Mouse (Mus musculus): ENCODE measurements around the gene Amotl2.

Amotl2 gene

DNA sequence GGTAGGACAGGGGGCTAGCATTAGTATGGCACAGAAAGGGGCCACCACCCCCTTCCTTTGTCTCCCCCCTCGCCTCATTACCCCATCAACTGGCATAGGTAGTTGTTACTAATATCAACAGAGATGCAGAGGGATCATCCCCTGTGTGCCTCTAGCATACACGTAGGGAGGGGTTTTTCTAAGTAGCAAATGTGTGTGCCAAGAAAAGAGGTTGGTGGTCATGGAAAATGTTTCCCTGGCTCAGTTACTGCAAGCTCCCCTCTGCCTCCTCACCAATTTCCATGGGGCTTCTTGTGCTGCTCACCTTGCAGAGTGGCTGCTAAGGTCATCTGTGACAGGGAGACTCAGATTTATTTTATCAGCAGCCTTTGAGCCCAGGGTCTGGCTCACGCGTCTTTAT is 2.6 kb downstream of the Amotl2 start:
- no peak for DNase-seq (ENCODE audit: low spot score in 2 of 2)

DNA sequence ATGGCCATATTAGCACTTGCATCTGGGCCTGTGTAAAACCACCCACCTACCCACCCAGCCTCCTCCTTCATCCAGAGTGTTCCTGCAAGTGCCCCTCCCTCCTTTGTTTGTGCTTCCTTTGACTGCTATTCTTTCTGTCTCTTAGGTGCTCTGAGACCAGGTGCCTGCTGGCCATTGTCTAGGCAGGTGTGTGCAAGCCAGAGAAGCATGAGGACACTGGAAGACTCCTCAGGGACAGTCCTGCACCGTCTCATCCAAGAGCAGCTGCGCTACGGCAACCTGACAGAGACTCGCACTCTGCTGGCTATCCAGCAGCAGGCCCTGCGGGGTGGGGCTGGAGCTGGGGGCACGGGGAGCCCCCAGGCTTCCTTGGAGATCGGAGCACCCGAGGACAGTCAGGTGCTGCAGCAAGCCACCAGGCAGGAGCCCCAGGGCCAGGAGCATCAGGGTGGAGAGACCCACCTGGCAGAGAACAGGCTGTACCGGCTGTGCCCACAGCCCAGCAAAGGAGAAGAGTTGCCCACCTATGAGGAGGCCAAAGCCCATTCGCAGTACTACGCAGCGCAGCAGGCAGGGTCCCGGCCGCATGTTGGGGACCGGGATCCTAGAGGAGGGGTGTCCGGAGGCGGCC is 3.6 kb downstream of the Amotl2 start:
- no peak for DNase-seq (ENCODE audit: low spot score in 2 of 2)

DNA sequence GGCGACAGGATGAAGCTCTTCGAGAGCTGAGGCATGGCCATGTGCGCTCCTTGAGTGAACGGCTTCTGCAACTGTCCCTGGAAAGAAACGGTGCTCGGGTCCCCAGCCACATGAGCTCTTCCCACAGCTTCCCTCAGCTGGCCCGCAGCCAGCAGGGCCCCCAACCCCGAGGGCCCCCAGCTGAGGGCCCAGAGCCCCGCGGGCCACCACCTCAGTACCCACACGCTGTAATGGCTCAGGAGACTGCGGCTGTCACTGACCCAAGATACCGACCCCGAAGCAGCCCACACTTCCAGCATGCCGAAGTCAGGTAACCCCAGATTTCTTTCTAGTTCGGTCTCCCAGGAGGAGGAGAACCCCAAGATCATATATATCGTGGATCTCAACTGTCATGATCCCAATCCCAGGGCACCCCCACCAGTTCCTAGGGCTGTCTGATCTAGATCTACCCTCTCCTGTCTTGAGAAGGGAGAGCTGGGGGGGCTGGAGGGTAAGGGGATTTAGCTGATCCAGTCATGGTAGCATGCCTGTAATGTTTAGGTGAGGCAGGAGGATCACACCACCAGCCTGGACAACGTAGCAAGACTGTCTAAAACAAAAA is 4.2 kb downstream of the Amotl2 start:
- DNase-seq (ENCODE audit: low spot score in 2 of 2), result no peak

DNA sequence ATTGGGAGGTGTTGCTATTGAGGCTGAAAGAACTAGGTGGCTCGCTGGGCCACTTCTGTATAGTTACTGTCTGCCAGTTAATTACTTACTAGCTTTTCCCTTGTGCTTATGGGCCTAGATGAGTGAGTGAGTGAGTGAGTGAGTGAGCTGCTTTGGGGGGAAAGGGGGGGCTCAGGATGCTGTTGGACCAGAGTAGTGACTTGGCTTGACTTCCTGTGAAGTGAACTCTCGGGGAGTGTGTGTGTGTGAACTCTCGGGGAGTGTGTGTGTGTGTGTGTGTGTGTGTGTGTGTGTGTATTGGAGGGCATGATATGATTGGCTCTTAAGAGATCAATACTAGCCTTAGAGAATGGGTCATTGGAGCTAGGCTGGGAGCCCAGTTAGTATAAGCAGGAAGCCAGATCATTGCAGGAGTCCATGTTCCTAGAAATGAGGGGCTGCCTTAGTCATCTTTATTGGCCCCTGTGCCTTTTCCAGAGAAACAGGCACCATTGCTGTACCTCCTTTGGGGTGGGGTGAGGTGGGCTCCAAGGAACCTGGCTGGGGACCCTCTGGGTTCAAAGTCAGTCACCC is 5.0 kb downstream of the Amotl2 start:
- DNase-seq (ENCODE audit: low spot score in 2 of 2), result no peak

DNA sequence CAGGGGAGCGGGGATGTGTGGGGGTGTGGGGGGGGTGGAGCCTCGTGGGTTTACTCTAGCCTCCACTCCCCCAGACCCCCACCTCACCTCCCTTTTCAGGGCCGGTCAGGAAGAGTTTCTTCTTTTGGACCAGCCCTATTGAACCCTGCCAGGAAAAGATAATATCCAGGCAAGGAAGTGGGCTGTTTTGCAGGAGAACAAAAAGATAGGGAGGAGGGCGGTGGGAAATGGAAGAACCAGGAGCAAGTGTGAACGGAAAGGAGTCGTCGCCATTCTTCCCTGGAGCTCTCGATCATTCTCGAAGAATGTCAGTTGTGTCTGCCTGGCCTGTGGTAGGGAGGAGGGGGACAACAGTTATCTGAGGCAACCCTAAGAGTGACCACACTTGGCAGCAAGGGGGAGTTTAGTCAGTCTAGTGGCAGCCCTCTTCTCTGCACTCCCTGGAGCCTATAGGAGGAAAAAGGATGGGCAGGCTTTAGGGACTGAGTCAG is 5.6 kb downstream of the Amotl2 start:
- DNase-seq (ENCODE audit: low spot score in 2 of 2), result no peak

DNA sequence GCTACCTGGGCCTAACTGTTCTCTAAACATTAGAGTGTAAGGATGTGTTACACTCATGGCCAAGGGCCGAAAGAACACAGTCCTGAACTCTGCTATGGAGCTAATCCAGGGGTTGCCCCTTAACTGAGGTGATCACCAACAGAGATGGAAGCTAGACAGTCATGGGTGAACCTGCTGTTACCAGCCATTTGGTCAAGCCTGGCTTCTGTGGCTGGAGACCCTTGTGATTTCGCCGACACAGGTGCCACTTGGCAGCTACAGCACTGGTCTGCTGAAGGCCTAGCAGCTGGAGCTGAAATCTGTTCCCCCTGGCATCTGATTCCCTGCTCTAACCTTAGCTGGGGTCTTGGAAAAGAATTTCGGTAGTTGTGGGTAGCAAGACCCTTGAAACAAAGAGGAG is 6.3 kb downstream of the Amotl2 start:
- no peak for DNase-seq (ENCODE audit: low spot score in 2 of 2)

DNA sequence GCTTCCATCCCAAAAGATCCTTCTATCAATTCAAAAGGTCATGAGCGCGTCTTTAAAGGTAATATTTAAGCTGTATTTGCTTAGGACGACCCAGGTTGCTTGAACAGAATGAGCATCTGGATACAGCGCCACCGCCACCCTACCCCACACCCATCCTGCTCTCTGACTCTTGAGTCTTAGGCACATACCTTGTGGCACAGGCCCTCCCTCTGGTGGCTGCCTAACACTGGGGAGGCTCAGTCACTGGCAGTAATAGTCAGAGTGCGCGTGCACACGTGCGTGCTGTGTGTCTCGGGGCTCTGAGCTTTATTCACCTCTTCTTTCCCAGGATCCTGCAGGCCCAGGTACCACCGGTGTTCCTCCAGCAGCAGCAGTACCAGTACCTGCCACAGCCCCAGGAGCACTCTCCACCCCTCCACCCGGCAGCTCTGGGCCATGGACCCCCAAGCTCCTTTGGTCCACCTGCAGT is 6.8 kb downstream of the Amotl2 start:
- DNase-seq (ENCODE audit: low spot score in 2 of 2), result no peak

DNA sequence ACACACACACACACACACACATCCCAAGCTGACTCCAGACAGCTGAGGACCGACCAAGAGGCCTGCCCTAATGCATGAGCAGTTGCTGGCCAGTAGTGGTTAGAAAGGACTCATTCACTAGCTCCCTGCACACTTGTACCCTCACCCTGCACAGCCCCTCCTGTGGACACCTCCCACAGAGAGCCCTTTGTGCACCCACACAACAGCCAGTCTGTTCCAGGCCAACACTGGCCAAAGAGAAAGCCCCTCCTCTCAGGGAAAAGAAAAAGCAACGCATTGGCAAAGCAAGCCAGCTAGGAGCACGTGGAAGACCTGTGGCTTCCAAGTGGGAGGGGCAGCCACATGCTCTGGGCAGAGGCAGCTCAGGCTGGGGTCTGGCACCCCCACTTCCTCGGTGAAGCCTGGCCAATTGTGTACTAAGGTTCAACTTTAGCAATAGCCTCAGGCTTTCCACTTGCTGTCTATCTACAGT is 7.6 kb downstream of the Amotl2 start:
- DNase-seq (ENCODE audit: low spot score in 2 of 2), result no peak

DNA sequence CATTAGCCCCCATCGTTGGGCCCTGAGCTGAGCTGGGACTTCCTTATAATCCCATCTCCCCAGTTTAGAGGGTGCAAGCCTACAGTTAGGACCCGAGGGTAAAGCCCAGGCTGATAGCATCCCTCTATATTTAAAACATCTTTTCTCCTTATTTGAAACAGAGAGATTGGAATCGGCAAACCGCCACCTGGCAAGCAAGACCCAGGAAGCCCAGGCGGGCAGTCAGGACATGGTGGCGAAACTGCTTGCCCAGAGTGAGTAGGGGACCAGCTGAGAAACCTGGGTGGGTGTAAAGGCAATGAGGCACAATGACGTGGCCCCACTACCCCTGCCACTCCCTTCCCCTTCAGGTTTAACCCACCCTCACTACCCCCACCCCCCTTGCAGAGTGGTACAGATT is 8.5 kb downstream of the Amotl2 start:
- no peak for DNase-seq (ENCODE audit: low spot score in 2 of 2)

DNA sequence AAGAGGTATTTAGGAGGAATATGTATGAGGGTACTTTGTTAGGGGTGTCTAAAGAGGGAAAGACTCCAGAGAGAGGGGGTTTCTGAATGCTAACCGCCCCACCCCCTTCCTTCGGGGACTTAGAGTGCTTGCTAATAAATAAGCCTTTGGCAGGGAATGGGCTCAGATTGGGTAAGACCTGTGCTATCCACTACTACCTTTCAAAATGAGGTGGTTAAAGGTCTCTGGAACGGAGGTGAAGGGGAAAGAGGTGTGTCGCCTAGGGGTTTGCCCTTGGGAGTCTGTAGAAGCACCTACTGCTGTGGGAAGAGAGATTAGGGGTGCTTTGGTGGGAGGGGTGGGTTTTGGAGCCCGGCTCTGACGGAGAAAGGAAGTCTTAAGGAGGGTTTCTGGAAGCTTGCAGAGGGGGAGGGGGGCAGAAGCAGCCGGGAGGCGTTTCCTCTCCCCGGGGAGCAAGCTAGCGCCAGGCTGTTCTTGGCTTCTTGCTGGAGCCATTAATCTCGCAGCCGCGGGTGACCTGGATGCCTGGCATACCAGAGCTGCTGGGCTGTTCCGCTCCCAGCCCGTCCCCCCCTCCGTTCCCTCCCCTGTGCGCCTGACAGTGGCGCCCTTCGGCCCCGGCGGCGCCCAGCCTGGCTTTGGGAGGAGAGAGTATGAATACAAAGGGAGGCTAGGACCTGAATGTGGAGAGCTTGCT is 9.6 kb downstream of the Amotl2 start:
- no peak for DNase-seq (ENCODE audit: low spot score in 2 of 2)

DNA sequence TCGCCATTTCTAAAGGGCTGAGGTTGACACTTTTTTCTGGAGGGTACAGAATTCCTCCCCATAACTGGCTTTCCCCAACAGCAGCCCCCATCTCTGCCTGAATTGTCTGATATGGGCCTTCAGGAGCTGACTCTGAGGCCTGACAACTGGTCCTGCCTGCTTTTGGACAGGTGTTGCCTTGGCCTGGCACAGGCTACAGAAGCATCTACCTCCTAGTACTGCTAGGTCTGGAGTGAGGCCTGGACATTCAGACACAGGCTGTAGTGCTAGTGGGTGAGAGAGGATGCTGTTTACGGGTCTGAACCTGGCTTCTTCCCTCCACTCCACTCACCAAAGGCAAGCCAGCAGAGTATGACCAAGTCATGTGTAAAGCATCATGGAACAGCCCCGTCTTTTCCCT is 10.3 kb downstream of the Amotl2 start:
- DNase-seq (ENCODE audit: low spot score in 2 of 2), result no peak

DNA sequence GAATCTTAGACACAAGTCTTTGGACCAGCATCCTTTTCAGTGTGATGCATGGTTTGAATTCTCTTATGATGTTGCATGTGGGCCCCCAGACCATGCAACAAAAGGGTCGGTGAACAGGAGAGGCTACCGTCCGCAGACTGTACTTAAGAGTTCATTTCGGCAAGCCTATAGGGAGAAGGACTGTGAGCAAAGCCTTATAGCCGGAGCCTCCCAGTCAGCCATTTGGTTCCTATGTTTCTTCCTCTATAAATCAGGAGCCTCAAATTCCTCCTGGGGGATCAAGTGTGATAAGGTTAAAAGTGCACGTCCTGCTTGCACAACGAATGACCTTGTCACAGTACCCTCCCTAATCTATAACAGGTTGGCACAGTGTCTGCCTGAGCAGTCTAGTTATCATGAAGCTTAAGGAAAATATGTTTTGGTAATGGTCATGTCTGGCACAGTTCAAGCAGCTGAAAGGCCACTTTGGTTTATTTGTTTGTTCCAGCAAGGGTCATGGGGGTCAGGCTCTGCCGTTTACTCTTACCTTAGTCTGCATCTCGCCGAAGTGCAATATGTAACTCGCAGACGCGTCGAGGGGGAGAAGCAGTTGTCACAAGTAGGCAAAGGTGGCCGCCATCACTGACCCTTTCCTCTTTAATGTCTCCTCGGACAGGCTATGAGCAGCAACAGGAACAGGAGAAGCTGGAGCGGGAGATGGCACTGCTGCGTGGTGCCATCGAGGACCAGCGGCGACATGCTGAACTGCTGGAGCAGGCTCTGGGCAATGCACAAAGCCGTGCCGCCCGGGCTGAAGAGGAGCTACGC is 11.4 kb downstream of the Amotl2 start:
- DNase-seq (ENCODE audit: low spot score in 2 of 2), result no peak

DNA sequence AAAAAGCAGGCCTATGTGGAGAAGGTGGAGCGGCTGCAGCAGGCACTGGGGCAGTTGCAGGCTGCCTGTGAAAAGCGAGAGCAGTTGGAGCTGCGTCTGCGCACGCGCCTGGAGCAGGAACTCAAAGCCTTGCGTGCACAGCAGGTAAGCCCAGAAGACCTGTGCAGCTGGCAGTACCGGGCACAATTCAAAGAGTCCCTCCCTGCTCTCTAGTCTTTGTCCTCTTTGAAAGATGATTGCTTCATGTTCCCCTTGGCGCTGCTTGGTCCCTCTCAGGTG is 11.9 kb downstream of the Amotl2 start:
- DNase-seq (ENCODE audit: low spot score in 2 of 2), result no peak

DNA sequence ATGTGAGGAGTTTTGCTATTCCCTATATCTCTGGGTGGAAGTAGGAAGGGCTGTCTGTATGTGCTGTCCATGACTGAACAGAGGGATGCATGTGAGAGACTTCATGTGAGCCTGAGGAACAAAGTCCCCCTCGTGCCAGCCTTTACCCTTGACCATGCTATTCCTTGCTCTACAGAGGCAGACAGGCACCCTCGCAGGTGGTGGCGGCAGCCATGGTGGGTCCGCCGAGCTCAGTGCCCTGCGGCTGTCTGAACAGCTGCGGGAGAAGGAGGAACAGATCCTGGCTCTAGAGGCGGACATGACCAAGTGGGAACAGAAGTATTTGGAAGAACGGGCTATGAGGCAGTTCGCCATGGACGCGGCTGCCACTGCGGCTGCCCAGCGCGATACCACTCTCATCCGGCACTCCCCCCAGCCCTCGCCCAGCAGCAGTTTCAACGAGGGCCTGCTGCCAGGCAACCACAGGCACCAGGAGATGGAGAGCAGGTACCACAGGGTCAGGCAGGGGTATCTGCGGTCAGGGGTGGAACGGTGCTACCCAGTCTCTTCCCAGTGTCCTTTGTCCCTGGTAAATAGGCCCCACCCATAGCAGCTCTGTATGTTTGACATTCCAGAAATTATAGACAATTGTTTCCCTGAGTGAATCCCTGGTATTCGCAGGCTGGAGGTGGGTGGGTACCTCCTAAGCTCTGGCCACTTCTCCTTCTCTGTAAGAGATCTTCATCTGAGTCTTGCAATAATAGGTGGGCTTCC is 12.8 kb downstream of the Amotl2 start:
- no peak for DNase-seq (ENCODE audit: low spot score in 2 of 2)

DNA sequence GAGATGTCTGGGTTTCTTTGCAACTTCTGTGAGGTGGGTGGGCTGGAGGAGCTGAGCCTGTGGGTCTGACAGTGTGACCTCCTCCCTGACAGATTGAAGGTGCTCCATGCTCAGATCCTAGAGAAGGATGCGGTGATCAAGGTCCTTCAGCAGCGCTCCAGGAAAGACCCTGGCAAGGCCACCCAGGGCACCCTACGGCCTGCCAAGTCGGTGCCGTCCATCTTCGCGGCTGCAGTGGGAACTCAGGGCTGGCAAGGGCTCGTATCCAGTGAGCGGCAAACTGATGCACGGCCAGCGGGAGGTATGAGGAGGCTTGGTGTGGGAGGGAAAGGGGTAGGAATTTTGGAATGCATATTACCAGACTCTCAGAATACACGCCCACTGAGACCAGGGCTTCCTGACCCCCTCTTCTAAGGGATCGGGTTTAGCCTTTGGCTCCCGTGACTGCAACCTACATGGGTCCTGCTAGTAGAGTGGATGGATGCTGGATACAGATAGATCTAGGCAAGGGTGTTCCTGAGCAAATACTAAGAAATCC is 13.5 kb downstream of the Amotl2 start:
- DNase-seq (ENCODE audit: low spot score in 2 of 2), result no peak

DNA sequence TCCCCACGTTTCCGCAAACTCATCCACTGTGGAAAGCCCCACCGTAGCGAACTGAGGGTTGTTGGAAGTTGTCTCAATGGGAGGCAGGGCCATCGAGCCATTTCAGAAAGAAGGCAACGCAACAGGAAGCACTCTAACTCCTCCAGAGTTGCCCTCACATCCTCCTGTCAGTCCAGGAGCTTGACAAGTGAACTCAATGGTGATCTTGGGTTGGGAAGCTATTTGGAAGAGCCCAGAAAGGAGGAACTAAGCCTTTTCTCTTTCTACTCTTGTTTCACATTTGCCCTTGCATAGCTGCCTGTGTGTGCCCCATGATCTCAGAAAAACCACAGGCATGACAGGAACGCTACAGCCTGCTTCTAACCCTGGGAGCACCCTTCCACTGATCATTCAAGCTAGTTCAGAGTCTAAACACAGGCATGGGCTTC is 14.6 kb downstream of the Amotl2 start:
- no peak for DNase-seq (ENCODE audit: low spot score in 2 of 2)

DNA sequence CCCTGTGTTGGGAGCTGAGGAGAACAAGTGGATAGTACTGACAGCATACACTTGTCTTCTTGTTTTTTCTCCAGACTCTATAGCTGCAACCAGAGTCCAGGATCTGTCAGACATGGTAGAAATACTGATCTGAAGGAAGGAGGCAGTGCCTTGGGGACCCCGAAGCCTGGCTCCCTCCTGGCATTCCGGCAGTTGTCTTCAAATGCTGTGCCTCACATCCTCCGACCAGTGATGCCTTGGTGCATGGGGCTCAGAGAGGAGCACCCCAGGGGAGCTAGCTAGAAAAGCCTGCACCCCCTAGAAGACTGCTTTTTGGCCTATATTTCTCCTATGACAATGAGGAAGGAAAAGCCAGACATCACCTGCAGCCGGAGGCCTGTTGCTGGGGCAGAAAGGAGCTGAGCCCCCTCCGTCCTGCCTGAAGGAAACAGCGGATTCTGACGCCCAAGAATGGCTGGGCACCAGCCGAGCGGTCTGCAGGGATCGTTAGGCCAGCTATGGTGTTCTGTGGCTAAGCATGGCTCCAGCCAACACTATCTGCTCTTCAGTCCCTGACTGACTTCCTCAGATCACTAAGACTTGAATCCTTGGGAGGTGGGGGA is 15.2 kb downstream of the Amotl2 start:
- DNase-seq (ENCODE audit: low spot score in 2 of 2), result no peak

DNA sequence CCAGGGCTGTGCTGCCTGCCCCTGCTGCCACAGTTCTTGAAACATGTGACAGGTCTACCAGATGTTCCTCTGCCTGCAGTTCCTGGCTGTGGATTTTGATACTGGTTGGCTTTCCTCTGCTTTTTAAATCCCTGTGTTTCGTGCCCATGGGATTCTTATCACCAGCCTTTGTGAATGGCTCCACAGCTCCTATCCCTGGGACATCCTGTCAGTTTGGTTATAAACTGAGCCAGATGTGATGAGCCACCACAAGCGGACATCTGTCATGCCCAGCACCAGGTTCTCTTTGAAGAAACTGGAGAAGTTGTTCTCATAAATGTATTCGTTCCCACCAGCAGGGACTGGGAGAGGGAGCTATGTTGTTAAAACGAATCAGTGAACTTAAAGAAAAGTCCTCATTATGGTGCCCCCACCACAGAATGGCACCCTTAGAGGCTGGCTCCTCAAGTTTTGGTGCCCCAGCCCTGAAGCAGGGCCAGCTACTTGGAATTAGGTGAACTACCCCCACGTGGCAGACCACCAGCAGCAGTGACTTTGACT is 15.9 kb downstream of the Amotl2 start:
- no peak for DNase-seq (ENCODE audit: low spot score in 2 of 2)

DNA sequence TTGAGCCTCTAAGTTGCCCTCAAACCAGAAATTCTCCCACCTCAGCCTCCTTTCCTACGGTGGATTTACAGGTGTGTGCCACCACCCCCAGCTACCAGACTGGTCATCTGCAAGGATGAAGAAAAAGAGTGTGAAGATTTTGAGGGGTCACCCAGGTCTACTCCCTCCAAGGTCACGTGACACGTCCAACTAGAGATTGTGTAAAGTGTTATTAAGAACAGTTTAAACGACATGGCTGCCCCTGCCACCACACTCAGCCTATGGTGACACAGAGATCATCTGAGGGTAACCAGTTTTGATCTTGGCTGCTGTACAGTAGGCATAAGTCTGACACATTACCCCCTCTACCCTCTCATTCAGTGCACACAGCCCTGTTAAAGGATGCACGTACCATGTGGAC is 17.0 kb downstream of the Amotl2 start:
- no peak for DNase-seq (ENCODE audit: low spot score in 2 of 2)

DNA sequence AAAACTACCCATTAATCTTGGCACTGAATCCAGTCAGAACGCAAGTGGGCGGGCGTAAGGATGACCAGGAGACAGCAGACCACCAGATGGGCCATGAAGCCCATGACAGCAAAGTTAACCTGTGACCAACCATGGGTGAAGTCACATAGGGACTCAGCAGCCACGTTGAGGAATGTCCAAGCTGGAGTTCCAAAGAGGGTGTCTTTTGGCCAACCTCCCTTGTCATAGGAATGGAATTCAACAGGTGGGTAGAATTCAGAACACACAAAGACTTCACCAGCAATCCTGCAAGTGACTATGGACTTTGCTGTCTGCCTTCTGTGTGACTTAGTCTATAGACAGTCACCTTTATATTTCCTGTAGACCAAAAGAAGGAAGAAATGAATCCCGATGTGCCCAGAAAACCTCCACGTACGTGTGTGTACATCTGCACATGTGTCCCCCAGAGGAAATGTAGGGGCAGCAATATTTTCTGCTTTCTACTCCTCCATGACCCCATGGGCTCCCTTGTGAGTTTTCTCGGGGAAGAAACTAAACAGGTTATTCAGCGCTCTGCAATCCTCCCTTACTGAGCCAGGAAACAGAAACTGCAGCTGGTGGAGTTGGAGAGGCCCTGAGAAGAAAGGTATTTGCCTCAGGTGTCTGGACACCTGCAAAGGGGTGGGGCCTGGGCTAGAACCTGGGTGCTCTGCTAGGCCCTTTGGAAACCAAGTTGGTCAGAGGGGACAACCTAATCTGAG is 17.7 kb downstream of the Amotl2 start:
- DNase-seq (ENCODE audit: low spot score in 2 of 2), result no peak
